Mouse (Mus musculus) E14TG2a.4 (cell line): Measurements from ENCODE around the gene Snx25.

Source experiments
- CTCF ChIP-seq: conservative IDR thresholded peaks from 2 replicates; pipeline ENCODE4 v1.5.1; 2014; ENCODE audit warnings: low read length
- NANOG ChIP-seq: IDR thresholded peaks from 2 replicates; pipeline ENCODE4 v1.6.1; 2014; ENCODE audit warnings: borderline replicate concordance, low read length, mixed read lengths
- POU5F1 ChIP-seq: IDR thresholded peaks from 2 replicates; pipeline ENCODE4 v1.6.1; 2014; ENCODE audit warnings: low read length, borderline replicate concordance

DNA sequence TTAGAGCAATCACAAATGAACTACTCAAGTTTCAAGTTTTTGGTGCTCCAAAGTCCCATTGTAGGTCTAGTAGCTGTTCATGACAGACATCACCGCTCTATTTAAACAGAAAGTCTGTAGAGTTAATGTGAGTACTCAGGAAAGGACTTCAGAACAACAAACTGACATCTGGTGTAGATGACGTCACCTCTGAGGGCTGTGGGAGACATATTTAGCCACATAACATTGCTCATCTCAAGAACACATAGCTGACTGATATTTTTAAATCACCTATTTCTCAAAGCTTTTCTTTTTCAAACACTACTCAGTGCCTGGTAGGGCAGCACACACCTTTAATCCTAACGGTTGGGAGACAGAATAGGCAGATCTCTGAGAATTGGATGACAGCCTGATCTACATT, 34.8 kb downstream of the Snx25 start:
- TF ChIP-seq CTCF (no peak), POU5F1 (no peak), NANOG (no peak)
